Mouse (Mus musculus): ENCODE measurements around the gene Spag9. TPM values are rescaled to one million over a fixed set of nuclear protein-coding genes. Genes with fewer than 3 reads are reported as not detected.
A peak's percentile ranks its signal among the peaks of the same experiment; 100 is the strongest.

Spag9 gene
- total and polyA plus RNA-seq, 2 experiments, result 9.8 to 52.4 TPM

- H3K27ac ChIP-seq (replicated peaks; ENCODE audit: insufficient read depth, low read depth, low read length), result no peak overlapping the region
- WGBS, result 92% methylated on average over 4 of the region's 4 CpGs
- H3K27me3 ChIP-seq (ENCODE audit: control insufficient read depth, insufficient read depth, low read length), result no peaks in the 10 kb centered on the region
- H3K4me1 ChIP-seq (ENCODE audit: control insufficient read depth, insufficient read depth, low read length), result peaks cover 9% of the 10 kb centered on the region
- H3K36me3 ChIP-seq (ENCODE audit: control insufficient read depth, insufficient read depth, low read length), result peaks cover 41% of the 10 kb centered on the region
- H3K79me2 ChIP-seq (ENCODE audit: control insufficient read depth, insufficient read depth, low read length), result no peaks in the 10 kb centered on the region
- TF ChIP-seq POLR2A (IDR thresholded peaks at IDR 0.05; ENCODE audit: extremely low read depth, insufficient read depth, low read length) (no peak), CTCF (IDR thresholded peaks at IDR 0.05; ENCODE audit: low read depth, low read length) (no peak)
- H3K9ac ChIP-seq (ENCODE audit: low read depth, low read length), result no peak overlapping the region
- no peak overlapping the region for H3K4me3 ChIP-seq (ENCODE audit: insufficient read depth, low read depth, low read length)
- DNase-seq (ENCODE audit: extremely low read depth, low read depth, low spot score), result no peak
Measured at GRCm38 (mm10) chr11:93963013-93963412, 32.9 kb upstream of the Spag9 start.

GRCm38 (mm10) chr11:93965391-93965790, 30.5 kb upstream of the Spag9 start:
- H3K4me1 ChIP-seq (ENCODE audit: control insufficient read depth, insufficient read depth, low read length), result peaks cover 9% of the 10 kb centered on the region
- H3K27me3 ChIP-seq (ENCODE audit: control insufficient read depth, insufficient read depth, low read length), result no peaks in the 10 kb centered on the region
- WGBS, result 94% methylated on average over 6 of the region's 6 CpGs
- TF ChIP-seq POLR2A (IDR thresholded peaks at IDR 0.05; ENCODE audit: extremely low read depth, insufficient read depth, low read length), result no peak
- no peak for TF ChIP-seq CTCF (IDR thresholded peaks at IDR 0.05; ENCODE audit: low read depth, low read length)
- DNase-seq (ENCODE audit: extremely low read depth, low read depth, low spot score), result no peak
- no peak overlapping the region for H3K9ac ChIP-seq (ENCODE audit: low read depth, low read length)
- H3K79me2 ChIP-seq (ENCODE audit: control insufficient read depth, insufficient read depth, low read length), result no peaks in the 10 kb centered on the region
- no peak overlapping the region for H3K27ac ChIP-seq (replicated peaks; ENCODE audit: insufficient read depth, low read depth, low read length)
- H3K4me3 ChIP-seq (ENCODE audit: insufficient read depth, low read depth, low read length), result no peak overlapping the region
- H3K36me3 ChIP-seq (ENCODE audit: control insufficient read depth, insufficient read depth, low read length), result peaks cover 26% of the 10 kb centered on the region

DNA sequence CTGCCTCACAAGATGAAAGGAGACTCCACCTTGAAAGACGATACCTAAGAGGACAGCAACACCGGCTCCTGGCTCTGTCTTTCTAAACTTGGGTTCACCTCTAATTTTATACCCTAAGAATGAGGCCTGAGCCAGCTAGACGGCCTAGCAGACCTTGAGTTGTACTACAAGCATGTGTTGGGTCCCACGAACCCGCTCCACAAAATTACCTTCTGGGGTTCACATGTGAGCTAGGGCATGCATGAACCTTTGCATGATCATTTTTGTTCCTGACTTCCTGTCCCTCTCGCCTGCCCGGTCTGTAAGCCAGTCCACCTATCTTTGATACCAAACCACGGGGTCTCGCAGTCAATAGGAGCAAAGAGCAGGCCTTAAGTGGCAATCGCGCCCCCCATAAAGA, 28.5 kb upstream of the Spag9 start:
- H3K4me3 ChIP-seq (ENCODE audit: insufficient read depth, low read depth, low read length), result peak overlapping the region; percentile 69
- peak overlapping the region; percentile 70; the same call in 1 of the 2 replicates for H3K9ac ChIP-seq (ENCODE audit: low read depth, low read length)
- DNase-seq (ENCODE audit: extremely low read depth, low read depth, low spot score), result no peak
- H3K27me3 ChIP-seq (ENCODE audit: control insufficient read depth, insufficient read depth, low read length), result no peaks in the 10 kb centered on the region
- peaks cover 18% of the 10 kb centered on the region for H3K36me3 ChIP-seq (ENCODE audit: control insufficient read depth, insufficient read depth, low read length)
- H3K27ac ChIP-seq (replicated peaks; ENCODE audit: insufficient read depth, low read depth, low read length), result peak overlapping the region; percentile 37
- TF ChIP-seq CTCF (IDR thresholded peaks at IDR 0.05; ENCODE audit: low read depth, low read length), result no peak
- no peak for TF ChIP-seq POLR2A (IDR thresholded peaks at IDR 0.05; ENCODE audit: extremely low read depth, insufficient read depth, low read length)
- peaks cover 4% of the 10 kb centered on the region; the same call in 1 of the 2 replicates for H3K4me1 ChIP-seq (ENCODE audit: control insufficient read depth, insufficient read depth, low read length)
- no peaks in the 10 kb centered on the region for H3K79me2 ChIP-seq (ENCODE audit: control insufficient read depth, insufficient read depth, low read length)
- 1% methylated on average over 11 of the region's 11 CpGs for WGBS

DNA sequence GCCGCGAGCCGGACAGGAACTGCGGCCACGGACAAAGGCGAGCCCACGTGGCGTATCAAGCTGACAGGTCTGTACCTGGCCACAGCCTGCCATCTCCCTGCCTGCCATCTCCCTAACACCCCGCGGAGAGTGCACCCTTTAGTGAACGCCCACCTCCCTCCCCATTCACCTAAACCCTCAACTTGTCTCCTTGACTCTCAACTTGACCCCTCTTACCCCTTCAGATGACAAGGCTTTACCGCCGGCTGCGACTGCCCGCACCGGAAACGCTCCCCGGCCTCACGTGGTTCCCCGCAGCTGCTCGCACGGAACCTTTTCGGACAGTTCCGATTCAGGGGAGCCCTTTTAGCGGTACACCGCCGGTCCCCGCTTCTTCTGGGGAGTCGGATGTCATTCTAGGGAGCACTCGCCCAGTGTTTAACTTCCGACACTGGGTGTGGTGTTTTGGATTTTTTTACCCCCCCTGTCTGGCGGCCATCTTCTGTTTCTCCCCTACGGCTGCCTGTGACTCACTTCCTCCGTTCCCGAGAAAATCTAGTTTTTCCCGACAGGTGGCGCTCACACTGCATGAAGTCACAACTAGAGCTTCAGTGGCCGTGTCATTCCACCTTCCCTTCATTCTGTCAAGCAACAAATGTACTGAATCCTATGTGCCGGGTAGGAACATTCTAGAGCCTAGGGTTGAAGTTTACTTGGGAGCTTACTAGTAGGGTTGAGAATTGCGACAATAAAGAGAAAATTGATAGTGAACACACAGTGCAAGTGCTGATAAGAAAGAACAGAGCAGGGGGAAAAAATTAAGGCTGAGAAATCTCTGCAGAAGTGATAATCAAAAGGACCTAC, 27.7 kb upstream of the Spag9 start, which contains the start of the genes Gm20390 and Nme1:
Gene Gm20390, minus strand, starts transcription at position 289 of the 843 bp plus-strand sequence.
Gene Nme1, minus strand, starts transcription at position 517 of the 843 bp plus-strand sequence.
- peak; percentile 95 for DNase-seq (ENCODE audit: extremely low read depth, low read depth, low spot score)
- Histone ChIP-seq H3K4me3 (ENCODE audit: insufficient read depth, low read depth, low read length) (peak within 1 kb of the TSS; percentile 69), H3K27me3 (ENCODE audit: control insufficient read depth, insufficient read depth, low read length) (no peaks in the 10 kb centered on the region), H3K9ac (ENCODE audit: low read depth, low read length) (peak within 1 kb of the TSS; percentile 70), H3K36me3 (ENCODE audit: control insufficient read depth, insufficient read depth, low read length) (peaks cover 13% of the 10 kb centered on the region), H3K4me1 (ENCODE audit: control insufficient read depth, insufficient read depth, low read length) (peaks cover 4% of the 10 kb centered on the region; the same call in 1 of the 2 replicates), H3K79me2 (ENCODE audit: control insufficient read depth, insufficient read depth, low read length) (no peaks in the 10 kb centered on the region), H3K27ac (replicated peaks; ENCODE audit: insufficient read depth, low read depth, low read length) (peak within 1 kb of the TSS; percentile 37)
- WGBS, result under 1% methylated on average over 40 of the region's 40 CpGs
- TF ChIP-seq CTCF (IDR thresholded peaks at IDR 0.05; ENCODE audit: low read depth, low read length) (peak; percentile 71), POLR2A (IDR thresholded peaks at IDR 0.05; ENCODE audit: extremely low read depth, insufficient read depth, low read length) (0 out of 2 replicates have a peak, but pooled peaks have one; percentile 27)

DNA sequence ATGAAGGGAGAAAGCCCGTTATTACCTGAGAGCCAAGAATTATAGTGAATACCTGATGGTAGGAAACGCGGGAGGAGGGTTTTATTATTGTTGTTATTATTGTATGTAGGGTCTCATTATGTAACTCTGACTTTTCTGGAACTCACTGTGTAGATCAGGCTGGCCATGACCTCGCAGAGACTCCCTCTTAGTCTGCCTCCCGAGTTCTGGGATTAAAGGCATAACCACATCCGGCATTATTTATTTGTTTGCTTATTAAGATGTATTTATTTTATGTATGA, 27.1 kb upstream of the Spag9 start:
- no peak overlapping the region for H3K4me3 ChIP-seq (ENCODE audit: insufficient read depth, low read depth, low read length)
- 24% methylated on average over 6 of the region's 6 CpGs for WGBS
- H3K36me3 ChIP-seq (ENCODE audit: control insufficient read depth, insufficient read depth, low read length), result peaks cover 13% of the 10 kb centered on the region
- no peaks in the 10 kb centered on the region for H3K79me2 ChIP-seq (ENCODE audit: control insufficient read depth, insufficient read depth, low read length)
- DNase-seq (ENCODE audit: extremely low read depth, low read depth, low spot score), result no peak
- TF ChIP-seq CTCF (IDR thresholded peaks at IDR 0.05; ENCODE audit: low read depth, low read length), result no peak
- no peak for TF ChIP-seq POLR2A (IDR thresholded peaks at IDR 0.05; ENCODE audit: extremely low read depth, insufficient read depth, low read length)
- no peak overlapping the region for H3K9ac ChIP-seq (ENCODE audit: low read depth, low read length)
- H3K27ac ChIP-seq (replicated peaks; ENCODE audit: insufficient read depth, low read depth, low read length), result peak overlapping the region; percentile 18; the same call in 1 of the 2 replicates
- H3K4me1 ChIP-seq (ENCODE audit: control insufficient read depth, insufficient read depth, low read length), result peaks cover 4% of the 10 kb centered on the region; the same call in 1 of the 2 replicates
- no peaks in the 10 kb centered on the region for H3K27me3 ChIP-seq (ENCODE audit: control insufficient read depth, insufficient read depth, low read length)

DNA sequence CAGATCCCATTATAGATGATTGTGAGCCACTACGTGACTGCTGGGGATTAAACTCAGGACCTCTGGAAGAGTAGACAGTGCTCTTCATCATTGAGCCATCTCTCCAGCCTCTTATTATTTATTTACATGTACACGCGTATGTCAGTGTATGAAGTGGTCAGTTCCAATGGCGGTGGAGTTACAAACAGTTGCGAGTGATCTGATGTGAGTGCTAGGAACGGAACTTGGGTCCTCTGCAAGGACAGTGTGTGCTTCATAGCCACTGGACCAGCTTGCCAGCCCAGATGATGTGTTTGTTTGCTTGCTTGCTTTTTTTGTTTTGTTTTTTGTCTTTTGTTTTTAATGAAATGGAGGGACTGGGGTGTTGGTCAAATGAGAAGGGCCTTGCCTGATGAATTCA, 26.7 kb upstream of the Spag9 start:
- peaks cover 10% of the 10 kb centered on the region for H3K36me3 ChIP-seq (ENCODE audit: control insufficient read depth, insufficient read depth, low read length)
- no peak for DNase-seq (ENCODE audit: extremely low read depth, low read depth, low spot score)
- H3K4me3 ChIP-seq (ENCODE audit: insufficient read depth, low read depth, low read length), result no peak overlapping the region
- H3K9ac ChIP-seq (ENCODE audit: low read depth, low read length), result no peak overlapping the region
- peaks cover 4% of the 10 kb centered on the region; the same call in 1 of the 2 replicates for H3K4me1 ChIP-seq (ENCODE audit: control insufficient read depth, insufficient read depth, low read length)
- no peaks in the 10 kb centered on the region for H3K79me2 ChIP-seq (ENCODE audit: control insufficient read depth, insufficient read depth, low read length)
- WGBS, result 98% methylated on average over 6 of the region's 6 CpGs
- peak overlapping the region; percentile 13; the same call in 1 of the 2 replicates for H3K27ac ChIP-seq (replicated peaks; ENCODE audit: insufficient read depth, low read depth, low read length)
- no peaks in the 10 kb centered on the region for H3K27me3 ChIP-seq (ENCODE audit: control insufficient read depth, insufficient read depth, low read length)
- TF ChIP-seq CTCF (IDR thresholded peaks at IDR 0.05; ENCODE audit: low read depth, low read length) (no peak), POLR2A (IDR thresholded peaks at IDR 0.05; ENCODE audit: extremely low read depth, insufficient read depth, low read length) (no peak)

Measured in liver, adult 2 months (tissue).